Mouse (Mus musculus): ENCODE results near the gene Sec14l5. TPM values are rescaled to one million over a fixed set of nuclear protein-coding genes. Genes with fewer than 3 reads are reported as not detected.

The Sec14l5 gene
- total RNA-seq (2015; ENCODE audit: low replicate concordance) (not detected in 2 replicates), total RNA-seq (2017; ENCODE audit: low replicate concordance) (not detected in 2 replicates)

- ATAC-seq (replicated peaks; ENCODE audit: low FRiP score, poor library complexity, severe bottlenecking), result no peak
Measured at GRCm38 (mm10) chr16:5147037-5147385, at the start of gene Sec14l5. TSS of gene Sec14l5 (plus strand) at chr16:5147109.

GRCm38 (mm10) chr16:5101000-5101399 is 45.9 kb upstream of the Sec14l5 start:
- ATAC-seq (replicated peaks; ENCODE audit: low FRiP score, poor library complexity, severe bottlenecking), result no peak

GRCm38 (mm10) chr16:5109877-5110276 is 37.0 kb upstream of the Sec14l5 start:
- ATAC-seq (replicated peaks; ENCODE audit: low FRiP score, poor library complexity, severe bottlenecking), result no peak

- no peak for ATAC-seq (replicated peaks; ENCODE audit: low FRiP score, poor library complexity, severe bottlenecking)
Measured at GRCm38 (mm10) chr16:5111021-5111420, 35.9 kb upstream of the Sec14l5 start.

GRCm38 (mm10) chr16:5113002-5113550 is 33.8 kb upstream of the Sec14l5 start:
- ATAC-seq (replicated peaks; ENCODE audit: low FRiP score, poor library complexity, severe bottlenecking), result no peak

- ATAC-seq (replicated peaks; ENCODE audit: low FRiP score, poor library complexity, severe bottlenecking), result no peak
Measured at GRCm38 (mm10) chr16:5113582-5113981, 33.3 kb upstream of the Sec14l5 start.

- no peak for ATAC-seq (replicated peaks; ENCODE audit: low FRiP score, poor library complexity, severe bottlenecking)
Measured at GRCm38 (mm10) chr16:5119385-5119784, 27.5 kb upstream of the Sec14l5 start.

- ATAC-seq (replicated peaks; ENCODE audit: low FRiP score, poor library complexity, severe bottlenecking), result no peak
Measured at GRCm38 (mm10) chr16:5119845-5120244, 27.1 kb upstream of the Sec14l5 start.

- ATAC-seq (replicated peaks; ENCODE audit: low FRiP score, poor library complexity, severe bottlenecking), result no peak
Measured at GRCm38 (mm10) chr16:5123476-5123875, 23.4 kb upstream of the Sec14l5 start.

- ATAC-seq (replicated peaks; ENCODE audit: low FRiP score, poor library complexity, severe bottlenecking), result no peak
Measured at GRCm38 (mm10) chr16:5130196-5130595, 16.7 kb upstream of the Sec14l5 start.

- ATAC-seq (replicated peaks; ENCODE audit: low FRiP score, poor library complexity, severe bottlenecking), result no peak
Measured at GRCm38 (mm10) chr16:5130766-5131165, 16.1 kb upstream of the Sec14l5 start.

GRCm38 (mm10) chr16:5131251-5131922 is 15.5 kb upstream of the Sec14l5 start:
- no peak for ATAC-seq (replicated peaks; ENCODE audit: low FRiP score, poor library complexity, severe bottlenecking)

- ATAC-seq (replicated peaks; ENCODE audit: low FRiP score, poor library complexity, severe bottlenecking), result no peak
Measured at GRCm38 (mm10) chr16:5132401-5132801, 14.5 kb upstream of the Sec14l5 start, which contains the start of gene Ppl. TSS of gene Ppl (minus strand) at chr16:5132421.

- no peak for ATAC-seq (replicated peaks; ENCODE audit: low FRiP score, poor library complexity, severe bottlenecking)
Measured at GRCm38 (mm10) chr16:5134623-5135330, 12.1 kb upstream of the Sec14l5 start.

GRCm38 (mm10) chr16:5135551-5136261 is 11.2 kb upstream of the Sec14l5 start:
- ATAC-seq (replicated peaks; ENCODE audit: low FRiP score, poor library complexity, severe bottlenecking), result no peak

GRCm38 (mm10) chr16:5136505-5136904 is 10.4 kb upstream of the Sec14l5 start:
- ATAC-seq (replicated peaks; ENCODE audit: low FRiP score, poor library complexity, severe bottlenecking), result no peak

GRCm38 (mm10) chr16:5137006-5137540 is 9.8 kb upstream of the Sec14l5 start:
- ATAC-seq (replicated peaks; ENCODE audit: low FRiP score, poor library complexity, severe bottlenecking), result no peak

GRCm38 (mm10) chr16:5139741-5140140 is 7.2 kb upstream of the Sec14l5 start:
- ATAC-seq (replicated peaks; ENCODE audit: low FRiP score, poor library complexity, severe bottlenecking), result no peak

GRCm38 (mm10) chr16:5145570-5145969 is 1.3 kb upstream of the Sec14l5 start:
- ATAC-seq (replicated peaks; ENCODE audit: low FRiP score, poor library complexity, severe bottlenecking), result 0 out of 2 replicates have a peak, but pooled peaks have one; percentile 46

Measured in erythroblast, adult 5-6 weeks (primary cell).